Mouse (Mus musculus) embryonic fibroblast, embryonic 13.5 days (primary cell): ENCODE results near the gene Kctd19. TPM values are rescaled to one million over a fixed set of nuclear protein-coding genes. Genes with fewer than 3 reads are reported as not detected.

ENCODE experiments used
- H3K27ac ChIP-seq: 2 replicates; pipeline ENCODE4 v1.5.1; 2012; ENCODE audit warnings: low read length, control low read depth, inconsistent platforms; ENCODE audit not compliant: insufficient read depth
- H3K4me1 ChIP-seq: 2 replicates; pipeline ENCODE4 v1.6.1; 2011; ENCODE audit warnings: low read length; ENCODE audit not compliant: control insufficient read depth, insufficient read depth
- H3K4me3 ChIP-seq: 2 replicates; pipeline ENCODE4 v1.5.1; 2011; ENCODE audit warnings: mild to moderate bottlenecking, control low read depth, low read length; ENCODE audit not compliant: insufficient read depth
- CTCF ChIP-seq: IDR thresholded peaks from 2 replicates; pipeline ENCODE4 v1.5.1; 2011; ENCODE audit warnings: mild to moderate bottlenecking, control low read depth, low read length, moderate library complexity, borderline replicate concordance; ENCODE audit not compliant: insufficient read depth
- POLR2A ChIP-seq: IDR thresholded peaks from 2 replicates; pipeline ENCODE4 v1.6.1; 2011; ENCODE audit warnings: low read depth, mild to moderate bottlenecking, control low read depth, low read length, moderate library complexity
- polyA plus RNA-seq: library from polyadenylated mRNA; stranded (reverse); fragments of >200 nt; gene quantifications from 2 replicates; pipeline ENCODE4 v1.2.4, GENCODE M21; 2011; ENCODE audit warnings: low read depth; ENCODE audit not compliant: missing spikeins, insufficient read length

Gene Kctd19
- polyA plus RNA-seq, 1 experiment: not detected

DNA sequence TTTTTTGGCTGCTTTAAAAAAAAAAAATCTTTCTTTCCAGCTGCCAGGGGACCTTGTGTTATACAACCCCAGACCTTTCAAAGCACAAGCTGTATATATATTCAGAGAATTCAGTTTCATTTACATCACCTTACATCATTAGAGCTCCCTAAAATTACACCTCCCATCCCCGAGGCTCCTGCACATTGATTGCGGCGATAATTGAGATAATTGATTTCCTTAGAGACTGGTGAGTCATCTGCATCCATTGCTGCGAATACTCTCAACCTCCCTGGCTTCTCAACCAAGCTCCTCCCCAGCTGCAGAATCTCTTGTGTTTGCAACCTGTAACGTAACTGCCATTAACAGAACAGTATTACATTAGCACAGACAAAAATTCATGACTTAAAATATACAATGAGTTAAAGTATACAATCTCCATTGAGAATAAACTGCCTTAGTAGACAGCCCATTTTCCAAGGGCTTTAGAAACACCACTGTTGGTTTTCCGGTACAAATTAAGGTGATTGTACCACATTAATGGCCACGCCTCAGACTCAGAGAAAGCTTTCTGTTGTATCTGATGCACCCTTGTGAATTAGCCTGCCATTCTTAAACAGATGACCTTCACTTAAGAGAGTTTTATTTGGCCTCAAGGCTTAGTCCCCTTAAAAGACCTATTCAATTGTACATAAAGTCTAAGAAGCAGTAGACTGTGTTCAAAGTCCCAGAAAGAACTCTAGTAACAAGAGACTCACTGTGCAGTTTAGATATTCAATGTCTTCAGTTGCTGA lies 18.6 kb upstream of the Kctd19 start:
- no peak for TF ChIP-seq CTCF
- no peak for TF ChIP-seq POLR2A
- Histone ChIP-seq H3K4me3 (no peak overlapping the region), H3K27ac (no peak overlapping the region), H3K4me1 (no peaks in the 10 kb centered on the region)

DNA sequence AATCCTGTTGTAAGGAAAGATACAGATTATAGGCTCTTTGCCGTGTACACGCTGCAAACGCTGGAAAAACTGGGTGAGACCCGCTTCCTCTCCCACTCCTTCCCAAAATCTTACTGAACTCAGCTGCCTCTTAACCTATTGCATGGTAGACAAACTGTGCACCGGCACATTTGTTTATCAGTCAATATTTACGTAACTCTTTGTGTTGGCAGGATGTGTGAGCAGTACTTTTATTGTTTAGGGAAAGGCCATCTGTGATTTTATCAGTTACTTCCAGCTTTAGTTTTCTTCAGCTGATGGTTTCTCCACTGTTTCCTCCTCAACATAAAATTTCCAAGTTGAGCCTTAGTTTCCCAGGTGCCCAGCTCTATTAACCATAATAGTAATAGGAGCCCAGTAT lies 13.6 kb upstream of the Kctd19 start:
- no peaks in the 10 kb centered on the region for H3K4me1 ChIP-seq
- H3K27ac ChIP-seq: no peak overlapping the region
- no peak overlapping the region for H3K4me3 ChIP-seq
- TF ChIP-seq CTCF (no peak), POLR2A (no peak)

DNA sequence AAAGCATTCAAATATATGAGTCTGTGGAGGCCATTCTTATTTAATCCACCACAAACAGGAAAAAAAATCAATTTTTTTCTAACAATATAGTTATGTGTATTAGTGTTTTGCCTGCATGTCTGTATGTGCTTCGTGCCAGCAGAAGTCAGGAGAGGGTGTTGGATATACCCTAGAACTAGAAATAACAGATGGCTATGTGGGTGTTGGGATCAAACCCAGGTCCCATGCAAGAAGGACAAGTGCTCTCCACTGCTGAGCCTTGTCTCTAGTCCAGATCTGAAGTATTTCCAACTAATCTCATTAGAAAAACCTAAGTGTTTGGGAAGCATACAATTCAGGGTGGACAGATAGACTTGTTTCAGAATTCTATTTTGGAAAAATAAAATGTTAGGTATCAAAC lies 8.7 kb upstream of the Kctd19 start:
- TF ChIP-seq POLR2A (no peak), CTCF (no peak)
- Histone ChIP-seq H3K4me3 (no peak overlapping the region), H3K27ac (no peak overlapping the region), H3K4me1 (no peaks in the 10 kb centered on the region)

DNA sequence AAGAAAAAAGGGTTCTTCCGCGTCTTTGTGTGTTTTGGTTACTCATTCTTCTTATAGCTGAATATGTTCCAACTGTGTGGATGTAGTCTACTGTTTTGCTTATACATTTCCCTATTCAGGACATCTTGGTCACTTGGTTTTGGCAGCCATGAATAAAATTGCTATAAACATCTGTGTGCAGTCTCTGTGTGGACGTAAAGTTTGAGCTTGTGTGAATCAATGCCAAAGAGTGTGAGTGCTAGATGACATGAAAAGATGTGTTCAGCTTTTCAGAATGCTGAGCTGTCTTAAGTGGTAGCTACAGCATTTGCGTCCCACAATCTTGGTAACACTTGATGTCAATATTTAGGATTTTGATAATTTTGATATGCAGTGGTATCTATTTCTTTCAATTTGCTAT lies 6.5 kb upstream of the Kctd19 start:
- no peaks in the 10 kb centered on the region for H3K4me1 ChIP-seq
- H3K27ac ChIP-seq: no peak overlapping the region
- H3K4me3 ChIP-seq: no peak overlapping the region
- TF ChIP-seq POLR2A: no peak
- TF ChIP-seq CTCF: no peak

DNA sequence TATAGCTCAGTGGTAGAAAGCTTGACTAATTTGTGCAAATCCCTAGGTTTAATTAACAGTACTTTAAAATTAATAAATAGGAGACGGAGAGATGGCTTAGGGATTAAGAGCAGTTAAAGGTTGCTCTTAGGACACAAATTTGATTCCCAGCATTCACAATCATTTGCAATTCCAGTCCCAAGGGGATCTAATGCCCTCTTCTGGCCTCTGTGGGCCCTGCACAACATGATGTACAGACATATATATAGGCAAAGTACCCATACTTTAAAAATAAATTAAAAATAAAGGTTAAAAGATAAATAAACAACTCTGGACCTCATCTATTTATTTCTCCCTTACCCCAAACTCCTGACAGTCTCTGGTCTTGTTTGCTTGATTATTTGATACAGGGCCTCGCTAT lies 5.7 kb upstream of the Kctd19 start:
- H3K4me1 ChIP-seq: no peaks in the 10 kb centered on the region
- no peak overlapping the region for H3K4me3 ChIP-seq
- no peak overlapping the region for H3K27ac ChIP-seq
- TF ChIP-seq CTCF: no peak
- TF ChIP-seq POLR2A: no peak

DNA sequence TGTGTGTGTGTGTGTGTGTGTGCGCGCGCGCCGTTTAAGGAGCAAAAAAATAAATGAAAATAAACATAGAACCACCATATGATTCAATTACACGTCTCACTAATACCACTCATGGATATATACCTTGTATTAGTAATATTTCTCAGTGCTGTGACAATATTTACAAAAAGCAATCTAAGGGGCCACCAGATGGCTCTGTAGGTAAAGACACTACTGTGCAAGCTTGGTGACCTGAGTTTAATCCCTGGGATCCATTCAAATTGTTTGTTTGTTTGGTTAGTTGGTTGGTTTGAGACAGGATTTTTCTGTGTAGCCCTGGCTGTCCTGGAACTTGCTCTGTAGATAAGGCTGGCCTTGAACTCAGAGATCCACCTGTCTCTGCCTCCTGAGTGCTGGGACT lies 3.4 kb downstream of the Kctd19 start:
- Histone ChIP-seq H3K4me1 (no peaks in the 10 kb centered on the region), H3K4me3 (no peak overlapping the region), H3K27ac (no peak overlapping the region)
- TF ChIP-seq POLR2A: no peak
- TF ChIP-seq CTCF: no peak

DNA sequence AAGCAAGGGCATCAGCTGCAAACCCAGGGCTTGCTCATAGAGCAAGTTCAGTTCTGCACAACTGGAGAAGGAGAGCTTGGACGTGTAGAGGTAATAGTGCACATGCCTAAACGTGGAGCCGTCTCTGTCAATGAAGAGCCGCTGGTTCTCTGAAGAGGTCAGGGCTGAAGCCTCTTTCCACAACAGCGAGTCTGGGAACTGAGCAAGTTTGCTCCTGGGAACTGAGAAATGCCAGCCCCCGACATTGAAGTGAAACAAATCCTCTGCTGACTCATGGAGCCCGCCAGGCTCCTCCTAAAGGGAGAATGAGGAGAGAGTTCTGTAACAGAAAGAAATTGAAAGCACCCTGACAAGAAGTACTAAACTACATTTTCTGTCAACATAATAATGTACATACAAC lies 5.0 kb downstream of the Kctd19 start:
- no peaks in the 10 kb centered on the region for H3K4me1 ChIP-seq
- no peak overlapping the region for H3K4me3 ChIP-seq
- TF ChIP-seq CTCF (no peak), POLR2A (no peak)
- H3K27ac ChIP-seq: no peak overlapping the region

DNA sequence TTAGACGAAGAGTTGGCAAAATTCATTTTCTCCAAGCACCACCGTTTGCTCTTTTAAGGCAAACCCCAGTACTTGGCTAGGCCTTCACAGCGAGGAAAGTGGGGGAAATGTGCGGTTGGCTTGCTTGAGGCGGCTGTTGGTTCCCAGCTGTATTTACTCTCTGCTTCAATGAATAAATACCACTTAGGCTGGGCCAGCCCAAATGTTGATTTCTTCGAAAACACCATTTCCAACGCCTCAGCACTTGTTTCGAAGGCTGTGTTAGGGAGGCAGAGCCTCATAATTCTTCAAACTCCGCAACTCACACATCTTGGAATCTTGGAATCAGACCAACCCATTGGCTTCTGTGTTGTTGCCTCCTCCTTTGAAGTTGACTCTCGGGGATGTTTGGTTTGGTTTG lies 6.9 kb downstream of the Kctd19 start:
- TF ChIP-seq POLR2A (no peak), CTCF (no peak)
- Histone ChIP-seq H3K27ac (no peak overlapping the region), H3K4me1 (no peaks in the 10 kb centered on the region)

DNA sequence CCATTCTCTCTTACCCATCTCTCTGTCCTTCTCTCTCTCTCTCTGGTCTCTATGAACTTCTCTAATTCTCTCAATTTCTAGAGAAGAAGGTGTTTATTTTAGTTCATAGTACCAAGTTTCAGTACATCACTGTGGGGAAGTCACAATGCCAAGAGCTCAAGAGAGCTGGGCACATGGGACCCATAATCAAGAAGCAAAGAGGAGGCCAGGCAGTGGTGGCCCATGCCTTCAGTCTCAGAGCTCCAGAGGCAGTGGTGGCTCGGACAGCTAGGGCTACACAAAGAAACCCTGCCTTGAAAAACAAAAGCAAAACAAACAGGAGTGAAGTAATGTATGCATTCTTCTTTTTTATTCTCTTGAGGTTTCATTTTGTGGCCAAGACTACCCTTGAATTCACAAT lies 8.8 kb downstream of the Kctd19 start:
- TF ChIP-seq CTCF: no peak
- TF ChIP-seq POLR2A: no peak
- H3K27ac ChIP-seq: no peak overlapping the region
- H3K4me3 ChIP-seq: no peak overlapping the region
- H3K4me1 ChIP-seq: no peaks in the 10 kb centered on the region

More for the DNA sequence above, 6.9 kb downstream of the Kctd19 start:
- H3K4me3 ChIP-seq: no peak overlapping the region

DNA sequence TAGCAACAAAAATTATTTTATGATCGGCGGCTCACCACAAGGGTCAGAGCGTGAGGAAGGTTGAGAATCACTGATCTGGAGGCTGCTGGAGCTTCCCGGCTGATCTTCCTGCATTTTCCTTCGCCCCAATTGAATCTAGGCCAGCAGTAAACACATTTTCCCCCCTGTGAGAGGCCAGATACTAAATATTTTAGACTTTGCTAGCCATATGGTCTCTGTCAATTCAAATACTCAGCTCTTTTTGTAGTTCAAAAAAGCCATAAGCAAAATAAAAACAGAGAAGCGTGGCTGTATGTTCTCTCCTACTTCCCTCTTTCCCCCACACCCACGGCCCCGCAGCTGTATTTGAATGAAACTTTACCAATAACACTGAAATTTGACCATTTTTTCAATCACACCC lies 9.8 kb downstream of the Kctd19 start:
- no peaks in the 10 kb centered on the region for H3K4me1 ChIP-seq
- no peak for TF ChIP-seq POLR2A
- TF ChIP-seq CTCF: no peak
- no peak overlapping the region for H3K4me3 ChIP-seq
- no peak overlapping the region for H3K27ac ChIP-seq

DNA sequence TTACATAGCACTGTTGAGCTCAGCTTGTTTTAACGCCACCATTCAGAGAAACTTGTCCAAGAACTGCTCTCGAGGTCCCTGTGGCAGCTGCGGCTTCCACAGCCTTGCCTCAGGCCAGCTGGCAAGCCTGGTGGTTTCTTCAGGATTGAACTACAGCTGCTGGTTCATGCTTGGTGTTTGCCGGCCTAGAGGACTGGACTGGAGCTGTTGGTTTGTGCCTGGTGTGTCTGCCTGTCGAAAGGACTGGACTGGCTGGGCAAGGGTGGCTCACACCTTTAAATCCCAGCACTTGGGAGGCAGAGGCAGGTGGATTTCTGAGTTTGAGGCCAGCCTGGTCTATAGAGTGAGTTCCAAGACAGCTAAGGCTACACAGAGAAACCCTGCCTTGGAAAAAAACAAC lies 13.3 kb downstream of the Kctd19 start:
- no peaks in the 10 kb centered on the region for H3K4me1 ChIP-seq
- no peak for TF ChIP-seq CTCF
- no peak for TF ChIP-seq POLR2A
- H3K27ac ChIP-seq: no peak overlapping the region
- H3K4me3 ChIP-seq: no peak overlapping the region
